In genomic region chr2:131260544-131261307, GRCm38 (mm10) we compare ENCODE assay signal across 10 mouse cellular contexts. TPM values are rescaled to one million over a fixed set of nuclear protein-coding genes. Genes with fewer than 3 reads are reported as not detected.
DNase-seq lines count a peak whose midpoint lies in the region; ATAC-seq lines count a peak whose summit lies in the region.
"Had no signal": no experiment of that assay in that cellular context is flagged by ENCODE, and none has a peak within 500 bp of the region (broad histone marks: within the 10 kb centered on the region; RNA-seq: fewer than 3 reads in every experiment).

No protein-coding gene starts in this region.

- no peak overlapping the region for H3K4me2 ChIP-seq in midbrain, embryonic 16.5 days (ENCODE audit: low read length)
- peak overlapping the region; percentile 63; the same call in 1 of the 2 replicates for H3K4me2 ChIP-seq in stomach, embryonic 14.5 days (replicated peaks; ENCODE audit: low read depth, low read length)

- H3K9me3 ChIP-seq in midbrain, embryonic 10.5 days (replicated peaks), result no peaks in the 10 kb centered on the region
- H3K9me3 ChIP-seq in midbrain, embryonic 16.5 days (replicated peaks; ENCODE audit: control insufficient read depth, low read length, poor library complexity, severe bottlenecking), result no peaks in the 10 kb centered on the region
- no peaks in the 10 kb centered on the region for H3K9me3 ChIP-seq in limb, embryonic 10.5 days (replicated peaks)
- H3K9me3 ChIP-seq in stomach, embryonic 14.5 days (ENCODE audit: control insufficient read depth, low read depth, low read length), result no peaks in the 10 kb centered on the region

- ATAC-seq in midbrain, embryonic 16.5 days, result no peak
- no peak for ATAC-seq in stomach, embryonic 14.5 days (ENCODE audit: insufficient number of reproducible peaks, insufficient read depth, low FRiP score, low read depth)

- H3K36me3 ChIP-seq in midbrain, embryonic 10.5 days, result no peaks in the 10 kb centered on the region
- no peaks in the 10 kb centered on the region for H3K36me3 ChIP-seq in midbrain, embryonic 16.5 days (ENCODE audit: control insufficient read depth, insufficient read depth, low read length)
- 0 out of 2 replicates have a peak, but pooled peaks cover 3% of the 10 kb centered on the region for H3K36me3 ChIP-seq in limb, embryonic 10.5 days
- no peaks in the 10 kb centered on the region for H3K36me3 ChIP-seq in stomach, embryonic 14.5 days (ENCODE audit: control insufficient read depth, insufficient read depth, low read length)

- peak overlapping the region; percentile 90; the same call in 1 of the 2 replicates for H3K4me3 ChIP-seq in midbrain, embryonic 10.5 days
- no peak overlapping the region for H3K4me3 ChIP-seq in midbrain, embryonic 16.5 days (ENCODE audit: low read depth, low read length)
- no peak overlapping the region for H3K4me3 ChIP-seq in limb, embryonic 10.5 days
- no peak overlapping the region for H3K4me3 ChIP-seq in stomach, embryonic 14.5 days (ENCODE audit: low read depth, low read length)

- intact Hi-C loops in left cerebral cortex, postnatal 10 days (cut with DNase I), result loop anchor here (5.0 kb wide), 2 partner anchors 83 to 157 kb away; no protein-coding TSS in a partner anchor

- H3K27ac ChIP-seq in midbrain, embryonic 10.5 days (replicated peaks), result peak overlapping the region; percentile 99
- H3K27ac ChIP-seq in midbrain, embryonic 16.5 days (ENCODE audit: low read length), result no peak overlapping the region
- peak overlapping the region; percentile 99 for H3K27ac ChIP-seq in limb, embryonic 10.5 days
- H3K27ac ChIP-seq in stomach, embryonic 14.5 days (ENCODE audit: low read length), result no peak overlapping the region

- no peak overlapping the region for H3K9ac ChIP-seq in midbrain, embryonic 16.5 days (ENCODE audit: low read depth, low read length)
- H3K9ac ChIP-seq in stomach, embryonic 14.5 days (replicated peaks; ENCODE audit: low read depth, low read length), result no peak overlapping the region

- peak; percentile 22 for DNase-seq in embryo, embryonic 10.5 days (ENCODE audit: low spot score)
- DNase-seq in embryo, embryonic 10 days (ENCODE audit: low spot score), result no peak
- DNase-seq in midbrain, embryonic 10.5 days (ENCODE audit: low spot score), result no peak
- no peak for DNase-seq in limb, embryonic 10.5 days (ENCODE audit: low spot score)
- no peak for DNase-seq in layer of hippocampus, postnatal 36 days
- DNase-seq in left cerebral cortex, postnatal 10 days (ENCODE audit: extremely low spot score in 1 of 2, low spot score in 2 of 2), result no peak
- DNase-seq: cerebellum, adult 18-20 months; layer of hippocampus, adult 9-11 months had no signal

- H3K4me1 ChIP-seq in midbrain, embryonic 10.5 days, result peaks cover 37% of the 10 kb centered on the region
- H3K4me1 ChIP-seq in midbrain, embryonic 16.5 days (ENCODE audit: control insufficient read depth, insufficient read depth, low read length), result peaks cover 29% of the 10 kb centered on the region
- H3K4me1 ChIP-seq in limb, embryonic 10.5 days, result peaks cover 38% of the 10 kb centered on the region
- H3K4me1 ChIP-seq in stomach, embryonic 14.5 days (ENCODE audit: control insufficient read depth, insufficient read depth, low read length), result peaks cover 11% of the 10 kb centered on the region; the same call in 1 of the 2 replicates

- H3K27me3 ChIP-seq in midbrain, embryonic 10.5 days (ENCODE audit: low read depth, poor library complexity, severe bottlenecking), result no peaks in the 10 kb centered on the region
- no peaks in the 10 kb centered on the region for H3K27me3 ChIP-seq in midbrain, embryonic 16.5 days (ENCODE audit: control insufficient read depth, insufficient read depth, low read depth, low read length)
- H3K27me3 ChIP-seq in limb, embryonic 10.5 days (ENCODE audit: low read depth, poor library complexity, severe bottlenecking), result no peaks in the 10 kb centered on the region
- no peaks in the 10 kb centered on the region for H3K27me3 ChIP-seq in stomach, embryonic 14.5 days (ENCODE audit: control insufficient read depth, insufficient read depth, low read length)

- WGBS in midbrain, embryonic 10.5 days, result 65% methylated on average over 9 of the region's 9 CpGs
- WGBS in midbrain, embryonic 16.5 days, result 62% methylated on average over 9 of the region's 9 CpGs
- WGBS in limb, embryonic 10.5 days, result 58% methylated on average over 9 of the region's 9 CpGs
- 27% methylated on average over 9 of the region's 9 CpGs for WGBS in stomach, embryonic 14.5 days

RNA-seq across cellular contexts. Expression of gene Pank2, which starts 1.6 kb away (rescaled TPM):
- polyA plus RNA-seq in midbrain, embryonic 10.5 days (2016; fragmentation: Nextera tagmentation; extraction: Ambion mirVana), result 43.6 and 49.1 TPM in 2 replicates
- polyA plus RNA-seq in midbrain, embryonic 16.5 days (2015; fragmentation: Nextera tagmentation; extraction: Ambion mirVana), result 20.3 and 22.6 TPM in 2 replicates
- 45.0 and 46.3 TPM in 2 replicates for polyA plus RNA-seq in limb, embryonic 10.5 days (2016; fragmentation: Nextera tagmentation; extraction: Ambion mirVana)
- polyA plus RNA-seq in stomach, embryonic 14.5 days (2014; fragmentation: Nextera tagmentation; extraction: Ambion mirVana), result 39.1 and 42.3 TPM in 2 replicates
- 10 to 100 TPM; 54.5 to 59.4 TPM for total RNA-seq in layer of hippocampus, postnatal 36 days (2021)
- total RNA-seq in left cerebral cortex, postnatal 10 days (2021), result 10 to 100 TPM; 51.9 to 57.1 TPM

RNA-seq across cellular contexts. Expression of gene Mavs, which starts 26.9 kb away (rescaled TPM):
- 20.6 and 21.4 TPM in 2 replicates for polyA plus RNA-seq in midbrain, embryonic 10.5 days (2016; fragmentation: Nextera tagmentation; extraction: Ambion mirVana)
- polyA plus RNA-seq in midbrain, embryonic 16.5 days (2015; fragmentation: Nextera tagmentation; extraction: Ambion mirVana), result 6.7 and 6.9 TPM in 2 replicates
- 20.4 and 21.5 TPM in 2 replicates for polyA plus RNA-seq in limb, embryonic 10.5 days (2016; fragmentation: Nextera tagmentation; extraction: Ambion mirVana)
- polyA plus RNA-seq in stomach, embryonic 14.5 days (2014; fragmentation: Nextera tagmentation; extraction: Ambion mirVana), result 15.2 and 15.5 TPM in 2 replicates
- 1 to 10 TPM; 6.5 to 6.8 TPM for total RNA-seq in layer of hippocampus, postnatal 36 days (2021)
- 1 to 10 TPM; 4.4 to 4.9 TPM for total RNA-seq in left cerebral cortex, postnatal 10 days (2021)

RNA-seq across cellular contexts. Expression of gene Ap5s1, which starts 53.8 kb away (rescaled TPM):
- polyA plus RNA-seq in midbrain, embryonic 10.5 days (2016; fragmentation: Nextera tagmentation; extraction: Ambion mirVana), result 25.9 and 28.9 TPM in 2 replicates
- 33.0 and 34.7 TPM in 2 replicates for polyA plus RNA-seq in midbrain, embryonic 16.5 days (2015; fragmentation: Nextera tagmentation; extraction: Ambion mirVana)
- 18.9 and 22.6 TPM in 2 replicates for polyA plus RNA-seq in limb, embryonic 10.5 days (2016; fragmentation: Nextera tagmentation; extraction: Ambion mirVana)
- polyA plus RNA-seq in stomach, embryonic 14.5 days (2014; fragmentation: Nextera tagmentation; extraction: Ambion mirVana), result 27.0 TPM in 2 replicates
- total RNA-seq in layer of hippocampus, postnatal 36 days (2021), result 10 to 100 TPM; 22.2 to 25.7 TPM
- 10 to 100 TPM; 21.2 to 23.6 TPM for total RNA-seq in left cerebral cortex, postnatal 10 days (2021)

Comparison
In these comparisons a context has a peak if more than half of its experiments do, and no peak if none do; other contexts are left out.
1. H3K27ac ChIP-seq: peak in midbrain, embryonic 10.5 days (single experiment) and limb, embryonic 10.5 days (single experiment); none in midbrain, embryonic 16.5 days (single experiment) and stomach, embryonic 14.5 days (single experiment).